In genomic region chr2:33877663-33878360, GRCm38 (mm10) we compare ENCODE assay signal across 10 mouse cellular contexts. TPM values are rescaled to one million over a fixed set of nuclear protein-coding genes. Genes with fewer than 3 reads are reported as not detected.
DNase-seq lines count a peak whose midpoint lies in the region; ATAC-seq and TF ChIP-seq lines count a peak whose summit lies in the region.
"Had no signal": no experiment of that assay in that cellular context is flagged by ENCODE, and none has a peak within 500 bp of the region (broad histone marks: within the 10 kb centered on the region; RNA-seq: fewer than 3 reads in every experiment).

No protein-coding gene starts in this region.

- no peaks in the 10 kb centered on the region for H3K27me3 ChIP-seq in heart, embryonic 16.5 days (ENCODE audit: control insufficient read depth, insufficient read depth, low read length)
- H3K27me3 ChIP-seq in forebrain, embryonic 11.5 days (ENCODE audit: control insufficient read depth, insufficient read depth, low read length) = no peaks in the 10 kb centered on the region
- H3K27me3 ChIP-seq in limb, embryonic 14.5 days (ENCODE audit: control insufficient read depth, insufficient read depth, low read length) = no peaks in the 10 kb centered on the region

- peak overlapping the region; percentile 15; the same call in 1 of the 2 replicates for H3K9ac ChIP-seq in heart, embryonic 16.5 days (ENCODE audit: low read length)
- peak overlapping the region; percentile 39 for H3K9ac ChIP-seq in forebrain, embryonic 11.5 days (ENCODE audit: low read length)
- no peak overlapping the region for H3K9ac ChIP-seq in limb, embryonic 14.5 days (ENCODE audit: low read depth, low read length, severe bottlenecking)

- no peak overlapping the region for H3K4me3 ChIP-seq in heart, embryonic 16.5 days (ENCODE audit: low read length)
- H3K4me3 ChIP-seq in forebrain, embryonic 11.5 days (ENCODE audit: low read depth, low read length) = no peak overlapping the region
- no peak overlapping the region for H3K4me3 ChIP-seq in limb, embryonic 14.5 days (replicated peaks; ENCODE audit: low read length)

- intact Hi-C loops in heart, postnatal 14 days (cut with DNase I) = no loop called here

- H3K27ac ChIP-seq in heart, embryonic 16.5 days (ENCODE audit: low read length) = peak overlapping the region; percentile 68
- H3K27ac ChIP-seq in forebrain, embryonic 11.5 days (ENCODE audit: low read depth, low read length) = peak overlapping the region; percentile 91
- peak overlapping the region; percentile 83; the same call in 1 of the 2 replicates for H3K27ac ChIP-seq in limb, embryonic 14.5 days (replicated peaks; ENCODE audit: low read depth, low read length)

- peaks cover 24% of the 10 kb centered on the region for H3K4me1 ChIP-seq in heart, embryonic 16.5 days (ENCODE audit: control insufficient read depth, insufficient read depth, low read length)
- peaks cover 27% of the 10 kb centered on the region for H3K4me1 ChIP-seq in forebrain, embryonic 11.5 days (replicated peaks; ENCODE audit: control insufficient read depth, insufficient read depth, low read length)
- peaks cover 60% of the 10 kb centered on the region for H3K4me1 ChIP-seq in limb, embryonic 14.5 days (ENCODE audit: control insufficient read depth, insufficient read depth, low read length)

- no peaks in the 10 kb centered on the region for H3K9me3 ChIP-seq in heart, embryonic 16.5 days (replicated peaks; ENCODE audit: control insufficient read depth, low read length)
- no peaks in the 10 kb centered on the region for H3K9me3 ChIP-seq in forebrain, embryonic 11.5 days (ENCODE audit: control insufficient read depth, low read length)
- no peaks in the 10 kb centered on the region for H3K9me3 ChIP-seq in limb, embryonic 14.5 days (ENCODE audit: control insufficient read depth, low read length)

- no peak for TF ChIP-seq POLR2A in limb, embryonic 14.5 days (IDR thresholded peaks at IDR 0.05; ENCODE audit: borderline replicate concordance, extremely low read depth, insufficient read depth, insufficient read length)

- WGBS in heart, embryonic 16.5 days = 79% methylated on average over 6 of the region's 6 CpGs
- 82% methylated on average over 6 of the region's 6 CpGs for WGBS in forebrain, embryonic 11.5 days
- 53% methylated on average over 6 of the region's 6 CpGs for WGBS in limb, embryonic 14.5 days

- no peak for DNase-seq in heart, postnatal 14 days
- peak; percentile 86 for DNase-seq in MN1 (ENCODE audit: low spot score)
- DNase-seq in forebrain, embryonic 11.5 days (ENCODE audit: low spot score) = no peak
- DNase-seq in limb, embryonic 14.5 days (ENCODE audit: low spot score) = no peak
- no peak for DNase-seq in spleen, adult 18-20 months
- DNase-seq in cerebellum, adult 18-20 months = no peak
- DNase-seq in layer of hippocampus, adult 11-12 months (ENCODE audit: low spot score) = no peak
- DNase-seq: heart, adult 11 months; layer of hippocampus, postnatal 36 days had no signal

- ATAC-seq in heart, embryonic 16.5 days (replicated peaks; ENCODE audit: extremely low read depth, insufficient read depth, low FRiP score) = no peak
- no peak for ATAC-seq in forebrain, embryonic 11.5 days (replicated peaks; ENCODE audit: low FRiP score)
- no peak for ATAC-seq in limb, embryonic 14.5 days (ENCODE audit: low FRiP score, low read depth)

- peaks cover 6% of the 10 kb centered on the region for H3K36me3 ChIP-seq in heart, embryonic 16.5 days (ENCODE audit: control insufficient read depth, insufficient read depth)
- peaks cover 7% of the 10 kb centered on the region for H3K36me3 ChIP-seq in forebrain, embryonic 11.5 days (ENCODE audit: control insufficient read depth, insufficient read depth, low read length)
- H3K36me3 ChIP-seq in limb, embryonic 14.5 days (ENCODE audit: control insufficient read depth, insufficient read depth, low read length) = peaks cover 15% of the 10 kb centered on the region

- no peak overlapping the region for H3K4me2 ChIP-seq in heart, embryonic 16.5 days (ENCODE audit: low read depth, low read length)
- H3K4me2 ChIP-seq in forebrain, embryonic 11.5 days (ENCODE audit: low read depth, low read length, severe bottlenecking) = no peak overlapping the region
- H3K4me2 ChIP-seq in limb, embryonic 14.5 days (replicated peaks; ENCODE audit: low read depth, low read length, severe bottlenecking) = no peak overlapping the region

RNA-seq across cellular contexts. Expression of gene Mvb12b, which starts 9.9 kb away (rescaled TPM):
- polyA plus RNA-seq in heart, embryonic 16.5 days (2015; fragmentation: Nextera tagmentation; extraction: Ambion mirVana) = 10.1 and 10.9 TPM in 2 replicates
- 10 to 100 TPM; 18.1 to 19.1 TPM for total RNA-seq in heart, postnatal 14 days (2021)
- polyA plus RNA-seq in forebrain, embryonic 11.5 days (2014; fragmentation: Nextera tagmentation; extraction: Ambion mirVana) = 30.9 and 31.1 TPM in 2 replicates
- polyA plus RNA-seq in limb, embryonic 14.5 days (2012; rRNA removed) = 26.6 and 35.2 TPM in 2 replicates
- 17.5 and 18.6 TPM in 2 replicates for polyA plus RNA-seq in limb, embryonic 14.5 days (2014; fragmentation: Nextera tagmentation; extraction: Ambion mirVana)
